Mouse (Mus musculus) gastrocnemius, adult 18-20 months (tissue): ENCODE data around the gene Stk31. TPM values are rescaled to one million over a fixed set of nuclear protein-coding genes. Genes with fewer than 3 reads are reported as not detected.
A peak's percentile ranks its signal among the peaks of the same experiment; 100 is the strongest.
"Not testable (repeated sequence)": the region's sequence is repeated elsewhere in the genome, so short reads cannot be mapped to it uniquely, and the experiment has no call there.

Experiments used
- DNase-seq: peaks from one replicate; pipeline ENCODE4 v3.0.0; 2021; ENCODE audit warnings: low spot score
- long read RNA-seq, 2 experiments: library from polyadenylated mRNA; stranded (forward); transcript quantifications; one replicate each; pipeline ENCODE4 v2.0.0; 2021
- total RNA-seq, 2 experiments: library from RNA; stranded (reverse); gene quantifications; 2 replicates each; pipeline ENCODE4 v1.2.3; 2021

The Stk31 gene
- total RNA-seq, result not detected
- long read RNA-seq, experiment 1, result 0 reads
- long read RNA-seq, experiment 2, result 0 reads

- peak; percentile 2 for DNase-seq
Observed at GRCm38 (mm10) chr6:49395316-49395715, at the start of gene Stk31. Stk31 (plus strand) TSS chr6:49395604.

- no peak for DNase-seq
Observed at GRCm38 (mm10) chr6:49349826-49350225, 45.6 kb upstream of the Stk31 start.

GRCm38 (mm10) chr6:49354613-49355012 is 40.8 kb upstream of the Stk31 start:
- DNase-seq, result no peak

- no peak for DNase-seq
Observed at GRCm38 (mm10) chr6:49355171-49355570, 40.2 kb upstream of the Stk31 start.

GRCm38 (mm10) chr6:49360420-49360819 is 35.0 kb upstream of the Stk31 start:
- no peak for DNase-seq

- DNase-seq, result peak; percentile 81
Observed at GRCm38 (mm10) chr6:49367159-49368054, 28.0 kb upstream of the Stk31 start, which contains the start of gene Fam221a. Fam221a (plus strand) TSS chr6:49367739.

- no peak for DNase-seq
Observed at GRCm38 (mm10) chr6:49368212-49368611, 27.2 kb upstream of the Stk31 start.

- DNase-seq, result no peak
Observed at GRCm38 (mm10) chr6:49372705-49373104, 22.7 kb upstream of the Stk31 start.

- DNase-seq, result no peak
Observed at GRCm38 (mm10) chr6:49373943-49374342, 21.5 kb upstream of the Stk31 start.

GRCm38 (mm10) chr6:49378328-49378727 is 17.1 kb upstream of the Stk31 start:
- DNase-seq, result no peak

- DNase-seq, result no peak
Observed at GRCm38 (mm10) chr6:49394276-49394675, 1.1 kb upstream of the Stk31 start.

GRCm38 (mm10) chr6:49397466-49397865 is 2.1 kb downstream of the Stk31 start:
- no peak for DNase-seq

- DNase-seq, result peak; percentile 2
Observed at GRCm38 (mm10) chr6:49398365-49398764, 3.0 kb downstream of the Stk31 start.

- DNase-seq, result no peak
Observed at GRCm38 (mm10) chr6:49410830-49411229, 15.4 kb downstream of the Stk31 start.

- not testable (repeated sequence) for DNase-seq
Observed at GRCm38 (mm10) chr6:49412967-49413366, 17.6 kb downstream of the Stk31 start.

- no peak for DNase-seq
Observed at GRCm38 (mm10) chr6:49415971-49416370, 20.6 kb downstream of the Stk31 start.

GRCm38 (mm10) chr6:49437306-49437705 is 41.9 kb downstream of the Stk31 start:
- DNase-seq, result no peak

GRCm38 (mm10) chr6:49458112-49458511 is 62.7 kb downstream of the Stk31 start:
- DNase-seq, result no peak

- DNase-seq, result no peak
Observed at GRCm38 (mm10) chr6:49483205-49483604, 87.8 kb downstream of the Stk31 start.

GRCm38 (mm10) chr6:49491526-49491925 is 96.1 kb downstream of the Stk31 start:
- DNase-seq, result no peak

- DNase-seq, result peak; percentile 47
Observed at GRCm38 (mm10) chr6:49519053-49519452, 123.6 kb downstream of the Stk31 start.
